Mouse (Mus musculus): ENCODE results near the gene Olfr1489. TPM values are rescaled to one million over a fixed set of nuclear protein-coding genes. Genes with fewer than 3 reads are reported as not detected.
"Not testable (repeated sequence)": the region's sequence is repeated elsewhere in the genome, so short reads cannot be mapped to it uniquely, and the experiment has no call there.

Olfr1489 gene
- 0.05 TPM in 1 of 2 replicates, not detected in the other for polyA plus RNA-seq (2015; fragmentation: Nextera tagmentation; extraction: Ambion mirVana)

- 82% methylated on average over 1 of the region's 1 CpGs for WGBS
- H3K9ac ChIP-seq: no peak within 1 kb of the TSS
- H3K4me1 ChIP-seq: no peaks in the 10 kb centered on the region
- no peaks in the 10 kb centered on the region for H3K27me3 ChIP-seq
- no peak within 1 kb of the TSS for H3K27ac ChIP-seq (replicated peaks)
- ATAC-seq (ENCODE audit: insufficient number of reproducible peaks, low FRiP score, low TSS enrichment, low read depth): no peak
- no peak within 1 kb of the TSS for H3K4me2 ChIP-seq (replicated peaks)
- H3K4me3 ChIP-seq (replicated peaks): no peak within 1 kb of the TSS
- H3K36me3 ChIP-seq: no peaks in the 10 kb centered on the region
- H3K9me3 ChIP-seq (replicated peaks): no peaks in the 10 kb centered on the region
Measured at GRCm38 (mm10) chr19:13631321-13631720, at the start of gene Olfr1489. TSS of gene Olfr1489 (plus strand) at chr19:13631621.

- Histone ChIP-seq H3K27ac (replicated peaks) (no peak within 1 kb of the TSS), H3K4me1 (no peaks in the 10 kb centered on the region), H3K9ac (no peak within 1 kb of the TSS), H3K4me3 (replicated peaks) (no peak within 1 kb of the TSS), H3K27me3 (no peaks in the 10 kb centered on the region), H3K36me3 (no peaks in the 10 kb centered on the region), H3K4me2 (replicated peaks) (no peak within 1 kb of the TSS), H3K9me3 (replicated peaks) (no peaks in the 10 kb centered on the region)
- no peak for ATAC-seq (ENCODE audit: insufficient number of reproducible peaks, low FRiP score, low TSS enrichment, low read depth)
- WGBS: 86% methylated on average over 1 of the region's 1 CpGs
Measured at GRCm38 (mm10) chr19:13583211-13583610, 48.2 kb upstream of the Olfr1489 start, which contains the start of gene Olfr1484. TSS of gene Olfr1484 (plus strand) at chr19:13583511.

GRCm38 (mm10) chr19:13617075-13617474 lies 14.3 kb upstream of the Olfr1489 start, which contains the start of gene Olfr1487:
TSS of gene Olfr1487 (plus strand) at chr19:13617375.
- not testable (repeated sequence) for H3K36me3 ChIP-seq; H3K4me2 ChIP-seq (replicated peaks); H3K4me3 ChIP-seq (replicated peaks); H3K4me1 ChIP-seq; ATAC-seq (ENCODE audit: insufficient number of reproducible peaks, low FRiP score, low TSS enrichment, low read depth); H3K27ac ChIP-seq (replicated peaks); H3K9ac ChIP-seq; H3K9me3 ChIP-seq (replicated peaks); H3K27me3 ChIP-seq
- 80% methylated on average over 2 of the region's 2 CpGs for WGBS

GRCm38 (mm10) chr19:13650791-13651190 lies 19.4 kb downstream of the Olfr1489 start, which contains the start of gene Olfr1490:
TSS of gene Olfr1490 (plus strand) at chr19:13651091.
- Histone ChIP-seq H3K9ac (no peak within 1 kb of the TSS), H3K4me3 (replicated peaks) (no peak within 1 kb of the TSS), H3K4me2 (replicated peaks) (no peak within 1 kb of the TSS), H3K4me1 (no peaks in the 10 kb centered on the region), H3K27me3 (no peaks in the 10 kb centered on the region), H3K27ac (replicated peaks) (no peak within 1 kb of the TSS), H3K36me3 (no peaks in the 10 kb centered on the region), H3K9me3 (replicated peaks) (no peaks in the 10 kb centered on the region)
- ATAC-seq (ENCODE audit: insufficient number of reproducible peaks, low FRiP score, low TSS enrichment, low read depth): no peak
- WGBS: 64% methylated on average over 1 of the region's 1 CpGs

Small RNA genes within 50 kb of the gene (microRNA-seq; reads per million reads assigned to microRNA genes)
- gene Gm22323 (ENCODE audit: borderline number of aligned reads): not detected
- gene Gm23931 (ENCODE audit: borderline number of aligned reads): not detected

Other genes with a start within 250 kb of the Olfr1489 start
- not detected in 2 replicates for gene Olfr1469, start 223.8 kb upstream of the Olfr1489 start, polyA plus RNA-seq (2015; fragmentation: Nextera tagmentation; extraction: Ambion mirVana)
- not detected in 2 replicates for gene Olfr1471, start 188.2 kb upstream of the Olfr1489 start, polyA plus RNA-seq (2015; fragmentation: Nextera tagmentation; extraction: Ambion mirVana)
- gene Olfr1472, start 175.5 kb upstream of the Olfr1489 start, polyA plus RNA-seq (2015; fragmentation: Nextera tagmentation; extraction: Ambion mirVana): not detected in 2 replicates
- not detected in 2 replicates for gene Olfr1474, start 162.1 kb upstream of the Olfr1489 start, polyA plus RNA-seq (2015; fragmentation: Nextera tagmentation; extraction: Ambion mirVana)
- gene Olfr1475, start 151.4 kb upstream of the Olfr1489 start, polyA plus RNA-seq (2015; fragmentation: Nextera tagmentation; extraction: Ambion mirVana): not detected in 2 replicates
- not detected in 2 replicates for gene Olfr1477, start 131.1 kb upstream of the Olfr1489 start, polyA plus RNA-seq (2015; fragmentation: Nextera tagmentation; extraction: Ambion mirVana)
- not detected in 2 replicates for gene Olfr1480, start 103.7 kb upstream of the Olfr1489 start, polyA plus RNA-seq (2015; fragmentation: Nextera tagmentation; extraction: Ambion mirVana)
- gene Olfr1484, start 48.1 kb upstream of the Olfr1489 start, polyA plus RNA-seq (2015; fragmentation: Nextera tagmentation; extraction: Ambion mirVana): not detected in 2 replicates
- not detected in 2 replicates for gene Olfr1487, start 14.2 kb upstream of the Olfr1489 start, polyA plus RNA-seq (2015; fragmentation: Nextera tagmentation; extraction: Ambion mirVana)
- not detected in 2 replicates for gene Olfr1490, start 19.5 kb downstream of the Olfr1489 start, polyA plus RNA-seq (2015; fragmentation: Nextera tagmentation; extraction: Ambion mirVana)
- gene Olfr1491, start 65.6 kb downstream of the Olfr1489 start, polyA plus RNA-seq (2015; fragmentation: Nextera tagmentation; extraction: Ambion mirVana): not detected in 2 replicates
- gene Olfr1493-ps1, start 91.7 kb downstream of the Olfr1489 start, polyA plus RNA-seq (2015; fragmentation: Nextera tagmentation; extraction: Ambion mirVana): not detected in 2 replicates
- gene Olfr1494, start 108.1 kb downstream of the Olfr1489 start, polyA plus RNA-seq (2015; fragmentation: Nextera tagmentation; extraction: Ambion mirVana): not detected in 2 replicates
- gene Olfr1495, start 133.0 kb downstream of the Olfr1489 start, polyA plus RNA-seq (2015; fragmentation: Nextera tagmentation; extraction: Ambion mirVana): 0.09 TPM in 1 of 2 replicates, not detected in the other
- not detected in 2 replicates for gene Olfr1496, start 146.3 kb downstream of the Olfr1489 start, polyA plus RNA-seq (2015; fragmentation: Nextera tagmentation; extraction: Ambion mirVana)
- gene Olfr1497, start 166.6 kb downstream of the Olfr1489 start, polyA plus RNA-seq (2015; fragmentation: Nextera tagmentation; extraction: Ambion mirVana): 0.24 TPM in 1 of 2 replicates, not detected in the other
- gene Olfr1499, start 187.8 kb downstream of the Olfr1489 start, polyA plus RNA-seq (2015; fragmentation: Nextera tagmentation; extraction: Ambion mirVana): not detected in 2 replicates
- gene Olfr1500, start 198.9 kb downstream of the Olfr1489 start, polyA plus RNA-seq (2015; fragmentation: Nextera tagmentation; extraction: Ambion mirVana): 0.16 and 0.23 TPM in 2 replicates
- 0.04 and 0.25 TPM in 2 replicates for gene Olfr1501, start 219.1 kb downstream of the Olfr1489 start, polyA plus RNA-seq (2015; fragmentation: Nextera tagmentation; extraction: Ambion mirVana)
- gene Olfr1502, start 230.2 kb downstream of the Olfr1489 start, polyA plus RNA-seq (2015; fragmentation: Nextera tagmentation; extraction: Ambion mirVana): not detected in 2 replicates